Mouse (Mus musculus): ENCODE data around the gene Dcn. TPM values are rescaled to one million over a fixed set of nuclear protein-coding genes. Genes with fewer than 3 reads are reported as not detected.
A peak's percentile ranks its signal among the peaks of the same experiment; 100 is the strongest.

Gene Dcn
- 10 to 100 TPM; 25.2 to 35.6 TPM for total RNA-seq (2021)
- long read RNA-seq, experiment 1, transcript Dcn-201 (8 exons, 1,758 nt), result major isoform, 29 of 32 reads
- long read RNA-seq, experiment 1, partial matches to known transcripts, result 0 of 32 reads
- long read RNA-seq, experiment 1, other reads (novel, unspliced or antisense), result 0 of 32 reads
- long read RNA-seq, experiment 2, transcript Dcn-201 (8 exons, 1,758 nt), result major isoform, 26 of 27 reads
- long read RNA-seq, experiment 2, partial matches to known transcripts, result 0 of 27 reads
- long read RNA-seq, experiment 2, other reads (novel, unspliced or antisense), result 0 of 27 reads

DNA sequence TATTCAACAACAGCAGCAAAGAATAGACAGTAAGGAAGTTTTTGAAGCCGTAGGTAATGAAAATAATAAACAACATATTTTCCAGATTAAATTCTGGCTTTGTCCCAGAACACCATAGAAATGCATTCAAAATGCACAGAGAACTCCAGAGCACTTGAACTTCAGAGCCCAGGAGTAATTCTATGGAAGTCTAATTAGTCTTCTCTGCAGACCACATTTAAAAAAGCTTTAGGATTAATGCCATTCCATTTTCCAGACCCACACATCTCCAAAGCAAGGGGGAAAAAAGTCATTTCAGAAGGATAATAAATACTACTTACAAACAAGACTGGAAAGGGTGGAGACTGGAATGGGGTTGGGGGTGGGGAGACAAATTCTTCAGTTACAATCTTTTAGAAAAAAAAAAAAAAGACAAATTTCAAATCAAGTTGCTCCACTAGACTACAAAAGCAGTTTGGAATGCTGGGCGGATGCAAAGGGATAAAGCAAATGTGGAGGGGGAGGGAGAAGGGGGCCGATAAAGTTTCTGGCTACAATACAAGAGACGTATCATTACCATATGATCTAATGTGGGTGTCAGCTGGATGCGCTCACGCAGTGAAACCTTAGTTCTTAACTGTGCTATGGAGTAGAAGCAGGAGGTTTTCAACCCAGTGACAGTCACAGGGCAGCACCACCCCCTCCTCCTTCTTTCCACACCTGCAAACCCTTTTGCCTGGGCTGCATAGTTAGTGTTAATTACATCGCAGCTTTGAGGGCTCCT lies at the start of gene Dcn:
Gene Dcn (plus strand): TSS at position 606 of the 763 bp plus-strand sequence.
- peak in 1 of 2 experiments; percentile 1 for DNase-seq (ENCODE audit: low spot score in 2 of 2)
- intact Hi-C loops (cut with DNase I), result no loop called here

DNA sequence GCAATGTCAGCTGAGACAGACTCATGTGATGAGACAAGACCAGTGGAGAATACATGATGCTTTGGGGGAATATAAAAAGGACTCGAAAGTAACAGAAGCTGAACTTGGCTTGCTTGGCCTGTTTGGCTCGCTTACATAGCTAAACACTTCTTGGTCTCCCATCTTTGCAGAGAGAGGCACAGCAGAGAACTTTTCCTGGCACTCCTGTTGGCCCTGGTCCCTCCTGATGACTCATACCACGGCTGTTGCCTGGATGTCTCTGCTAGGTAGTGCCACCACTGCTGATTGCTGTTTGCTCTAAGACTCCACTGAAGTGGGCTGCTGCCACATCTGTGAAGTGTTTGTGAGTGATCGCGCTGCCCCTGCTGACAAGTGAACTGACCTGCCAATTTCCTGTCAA lies 42.7 kb upstream of the Dcn start:
- intact Hi-C loops (cut with DNase I), result no loop called here
- peak; percentile 16 to 60 for DNase-seq (ENCODE audit: low spot score in 2 of 2)

DNA sequence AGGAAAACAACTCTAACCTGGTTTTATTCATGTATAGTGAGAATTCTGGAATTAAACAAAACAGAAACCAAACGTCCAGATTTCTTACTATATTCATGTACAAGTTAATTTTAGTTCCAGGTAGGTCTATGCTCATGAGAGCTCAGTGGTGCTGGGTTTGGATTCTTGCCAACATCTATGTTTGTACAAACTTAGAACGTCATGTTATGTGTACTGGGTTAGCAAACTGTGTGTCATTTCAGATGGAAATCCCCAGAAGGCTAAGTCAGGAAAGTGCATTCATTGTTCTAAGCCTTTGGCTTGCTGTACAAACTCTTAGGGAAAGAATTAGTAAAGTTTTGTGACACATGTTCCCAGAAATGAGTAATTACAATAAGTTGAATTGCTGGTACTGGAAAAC lies 37.1 kb upstream of the Dcn start:
- intact Hi-C loops (cut with DNase I), result no loop called here
- DNase-seq (ENCODE audit: low spot score in 2 of 2), result no peak

DNA sequence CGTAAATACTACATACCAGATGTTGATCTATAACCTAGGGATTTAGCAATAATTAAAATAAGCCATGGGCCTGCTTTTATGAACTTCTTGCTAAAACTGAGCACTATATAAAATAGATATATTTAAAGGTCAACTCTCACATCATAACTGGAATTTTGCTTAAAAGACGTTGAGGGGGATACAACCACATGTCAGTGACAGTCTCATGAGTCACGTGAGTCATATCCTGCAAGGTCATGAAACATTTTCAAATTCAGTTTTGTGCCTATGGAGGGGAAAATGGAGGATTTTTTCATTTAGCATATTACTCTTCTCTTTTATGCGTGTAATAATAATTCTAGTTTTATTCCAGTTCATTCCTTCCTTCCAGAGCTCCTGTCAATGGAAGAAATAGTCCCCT lies 32.9 kb upstream of the Dcn start:
- no peak for DNase-seq (ENCODE audit: low spot score in 2 of 2)
- intact Hi-C loops (cut with DNase I), result no loop called here

DNA sequence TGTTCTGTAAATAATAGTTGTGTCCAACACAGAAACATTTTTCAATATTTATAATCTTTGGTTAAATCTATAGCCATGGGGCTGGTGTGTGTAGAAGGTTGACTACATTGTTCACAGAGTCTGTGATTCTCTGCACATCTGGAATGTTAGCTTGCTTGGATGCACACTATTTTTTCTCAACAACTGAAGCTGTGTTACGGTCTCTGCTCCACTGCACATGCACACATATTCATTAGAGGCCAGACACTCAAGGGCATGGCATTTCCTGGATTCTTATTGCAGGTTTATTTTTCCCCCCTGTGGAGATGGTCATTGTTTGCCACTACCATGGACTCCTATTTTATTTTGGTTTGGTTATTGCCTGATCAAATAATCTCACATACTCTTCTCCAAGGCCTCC lies 26.5 kb upstream of the Dcn start:
- intact Hi-C loops (cut with DNase I), result no loop called here
- DNase-seq (ENCODE audit: low spot score in 2 of 2), result no peak

DNA sequence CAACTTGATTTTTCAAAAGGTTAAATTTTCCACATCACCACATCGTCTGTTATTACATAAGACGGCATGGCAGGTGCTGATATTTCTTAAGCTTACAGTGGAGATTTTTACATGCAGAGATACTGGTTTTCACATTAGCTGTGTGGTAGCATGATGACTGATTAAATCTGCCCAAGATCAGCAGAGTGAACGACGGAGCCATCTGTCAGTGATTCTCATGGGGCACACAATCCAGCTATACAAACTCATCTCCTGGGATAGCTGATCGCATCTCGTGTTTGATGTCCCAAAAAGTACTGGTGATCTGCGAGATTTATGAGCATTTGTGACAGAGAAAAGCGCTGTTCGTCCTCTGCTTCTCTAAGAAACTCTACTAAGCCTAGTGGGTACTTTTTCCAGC lies 25.9 kb upstream of the Dcn start:
- no peak for DNase-seq (ENCODE audit: low spot score in 2 of 2)
- intact Hi-C loops (cut with DNase I), result no loop called here

DNA sequence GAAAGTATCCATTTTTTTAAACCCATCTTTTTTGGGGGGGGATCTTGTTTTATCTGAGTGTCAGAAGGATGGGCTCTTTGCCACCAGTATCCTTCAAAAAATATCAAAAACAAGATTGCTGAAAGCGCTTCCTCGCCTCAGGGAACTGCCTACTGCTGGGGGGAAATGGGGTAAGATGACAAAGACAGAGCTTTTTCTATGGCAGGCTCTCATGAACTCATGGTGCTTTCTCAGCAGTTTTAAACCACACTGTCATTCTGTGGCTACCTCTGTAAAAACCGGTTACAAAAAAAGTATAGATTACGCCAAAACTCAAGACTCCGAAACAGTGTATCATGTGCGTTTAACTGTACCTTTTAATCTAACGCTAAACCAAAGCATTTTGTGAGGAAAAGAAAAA lies 22.4 kb upstream of the Dcn start:
- DNase-seq (ENCODE audit: low spot score in 2 of 2), result no peak
- intact Hi-C loops (cut with DNase I), result no loop called here

DNA sequence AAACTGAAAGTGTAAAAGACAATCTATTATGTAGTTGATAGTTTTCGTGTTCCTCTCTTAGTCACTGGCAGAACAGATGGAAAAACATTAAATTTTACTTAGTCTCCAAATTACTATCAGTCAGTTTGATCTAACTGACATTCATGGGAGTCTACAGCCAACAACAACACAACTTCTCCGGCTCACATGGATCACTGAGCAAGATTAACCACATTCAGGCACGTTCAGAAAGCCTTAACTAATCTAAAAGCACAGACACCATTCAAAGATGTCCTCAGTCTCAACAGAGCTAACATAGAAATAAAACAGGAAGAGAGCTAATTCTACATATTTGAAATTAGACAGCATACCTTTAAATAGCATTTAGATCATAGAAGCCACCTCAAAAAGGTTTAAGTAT lies 12.6 kb upstream of the Dcn start:
- intact Hi-C loops (cut with DNase I), result no loop called here
- DNase-seq (ENCODE audit: low spot score in 2 of 2), result no peak

DNA sequence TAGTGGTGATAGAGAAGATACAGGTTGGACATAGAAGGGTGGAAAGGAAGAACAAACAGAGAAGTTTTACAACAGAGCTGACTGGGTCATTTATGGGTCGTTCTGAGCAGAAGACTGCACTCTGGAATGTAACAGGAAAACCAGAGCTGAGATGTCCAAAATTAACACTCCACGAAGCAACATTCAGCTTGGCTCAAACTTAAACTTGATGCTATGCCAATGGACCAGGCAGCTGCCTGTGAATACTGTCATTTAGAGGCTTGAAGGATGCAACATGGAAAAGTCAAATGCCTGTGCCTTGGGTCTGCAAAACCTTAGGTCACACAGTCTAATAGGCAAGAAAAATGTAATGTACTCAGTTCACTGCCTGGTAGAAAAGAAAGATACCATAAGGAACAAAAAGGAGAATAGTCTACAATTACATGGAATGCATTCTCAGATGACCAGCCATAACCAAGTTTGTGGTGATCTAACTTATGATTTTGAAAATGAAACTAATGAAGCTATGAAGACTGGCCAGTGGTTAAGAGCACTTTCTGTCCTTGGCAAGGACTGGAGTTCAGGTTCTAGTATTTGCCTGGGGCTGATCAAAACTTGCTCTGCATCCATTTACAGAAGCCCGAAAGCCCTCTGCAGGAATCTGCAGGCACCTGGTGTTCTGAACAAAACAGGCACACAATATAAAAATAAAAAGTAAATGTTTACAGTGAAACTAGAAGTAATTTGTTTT lies 9.8 kb upstream of the Dcn start:
- intact Hi-C loops (cut with DNase I), result no loop called here
- DNase-seq (ENCODE audit: low spot score in 2 of 2), result no peak

DNA sequence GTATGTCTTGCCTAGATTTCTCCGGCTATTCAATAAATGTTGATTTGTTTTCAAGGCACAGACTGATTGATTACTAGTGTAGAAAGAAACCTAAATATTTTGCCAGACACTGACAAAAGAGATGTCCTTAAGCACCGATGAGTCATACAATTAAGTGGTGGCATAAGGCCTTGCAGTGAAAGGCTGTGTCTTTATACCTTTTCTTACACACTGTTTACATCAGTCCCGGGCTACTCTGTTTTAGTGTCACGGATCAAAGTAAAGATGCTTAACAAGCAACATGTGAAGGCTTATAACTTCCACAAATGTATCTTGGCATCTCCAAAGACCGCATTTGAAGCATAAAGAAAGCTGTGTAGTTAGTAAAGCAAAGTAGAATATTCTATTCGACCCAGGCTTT lies 3.9 kb upstream of the Dcn start:
- DNase-seq (ENCODE audit: low spot score in 2 of 2), result no peak
- intact Hi-C loops (cut with DNase I), result no loop called here

DNA sequence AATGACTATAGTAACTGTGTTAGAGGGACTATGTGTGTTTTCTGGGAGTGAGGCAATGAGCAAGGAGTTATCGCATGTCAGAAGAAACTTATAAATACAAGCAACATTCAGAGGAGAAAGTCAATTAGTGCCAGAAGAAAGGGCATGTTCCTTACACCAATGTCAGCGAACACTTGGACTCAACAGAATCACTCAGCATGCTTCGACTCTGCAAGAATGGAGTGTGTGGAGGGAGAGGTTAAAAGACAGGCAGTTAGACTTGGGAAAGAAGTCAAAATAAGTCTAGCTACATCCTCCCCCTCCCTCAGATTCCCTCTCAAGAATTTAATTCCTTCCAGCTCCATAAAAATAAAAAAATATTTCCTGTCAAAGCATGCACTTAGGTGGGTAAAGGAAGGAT lies 1.1 kb upstream of the Dcn start:
- DNase-seq (ENCODE audit: low spot score in 2 of 2), result no peak
- intact Hi-C loops (cut with DNase I), result no loop called here

DNA sequence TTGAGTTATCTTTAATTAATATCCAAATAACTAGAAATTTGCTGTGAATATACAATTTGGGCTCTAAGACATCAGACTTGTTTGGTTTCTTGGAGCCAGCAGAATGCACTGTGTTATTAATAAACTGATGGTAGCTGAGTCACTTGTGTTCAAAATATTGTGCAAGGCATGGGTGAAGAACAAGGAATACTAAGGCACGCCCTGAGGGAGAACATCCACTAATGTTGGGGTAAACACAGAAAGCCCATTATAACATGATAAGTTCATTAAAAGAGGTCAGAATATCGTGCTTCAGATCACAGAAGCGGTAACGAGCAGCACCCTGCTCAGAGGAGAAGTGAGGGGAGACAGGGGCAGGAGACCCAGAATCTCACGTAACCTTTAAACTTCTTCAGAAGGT lies 2.7 kb downstream of the Dcn start:
- DNase-seq (ENCODE audit: low spot score in 2 of 2), result no peak
- intact Hi-C loops (cut with DNase I), result no loop called here

DNA sequence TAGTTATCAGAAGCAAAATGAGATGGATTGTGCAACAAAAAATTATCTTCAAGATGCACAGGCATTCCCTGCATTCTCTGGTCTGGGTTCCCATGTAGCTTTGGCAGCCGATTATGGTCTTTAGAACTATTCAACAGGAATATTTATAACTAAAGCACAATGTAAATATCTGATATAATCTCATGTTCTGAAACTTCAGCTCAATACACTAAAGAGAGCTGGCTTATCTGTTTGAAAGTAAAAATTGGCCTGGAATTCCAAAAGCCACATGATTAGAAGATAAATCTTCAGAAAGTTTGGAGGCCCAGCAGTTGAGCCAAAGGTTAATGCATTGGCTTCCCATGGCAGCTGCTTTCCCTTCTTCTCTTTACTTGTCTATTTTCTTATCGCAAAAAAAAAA lies 4.6 kb downstream of the Dcn start:
- no peak for DNase-seq (ENCODE audit: low spot score in 2 of 2)
- intact Hi-C loops (cut with DNase I), result no loop called here

DNA sequence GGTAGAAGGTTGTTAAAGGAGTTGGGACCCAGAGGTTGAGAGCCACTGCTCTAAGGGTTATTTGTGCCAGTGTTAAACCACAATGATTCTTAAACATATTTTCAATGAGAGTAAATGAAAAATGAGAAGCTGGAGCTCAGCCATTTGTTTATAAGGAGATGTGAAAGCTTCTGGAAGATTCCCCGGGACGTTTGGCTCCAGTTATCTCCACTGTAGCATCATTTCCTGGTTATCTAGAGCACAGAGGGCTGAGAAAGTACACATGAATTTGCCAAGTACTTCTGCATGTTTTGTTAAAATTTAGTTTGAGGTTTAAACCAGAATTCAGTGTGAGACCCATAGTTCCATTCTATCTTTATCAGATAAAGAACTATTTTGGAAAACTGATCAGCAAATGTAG lies 5.7 kb downstream of the Dcn start:
- intact Hi-C loops (cut with DNase I), result no loop called here

DNA sequence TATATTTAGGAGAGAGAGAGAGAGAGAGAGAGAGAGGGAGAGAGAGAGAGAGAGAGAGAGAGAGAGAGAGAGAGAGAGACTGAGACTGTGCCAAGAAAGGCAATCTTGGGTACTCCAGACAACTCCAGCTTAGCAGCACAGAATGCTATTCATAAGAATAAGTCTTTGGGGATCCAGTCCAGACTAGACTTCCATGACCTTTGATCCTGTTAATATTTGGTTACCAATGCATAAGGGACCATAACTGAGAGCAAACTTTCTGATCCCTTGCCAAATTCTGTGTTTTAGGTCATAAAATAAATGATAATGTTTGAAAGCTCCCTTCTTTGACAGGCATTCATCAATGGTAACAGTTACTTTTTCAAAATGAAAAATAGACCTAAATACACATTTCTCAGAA lies 6.7 kb downstream of the Dcn start:
- intact Hi-C loops (cut with DNase I), result no loop called here
- no peak for DNase-seq (ENCODE audit: low spot score in 2 of 2)

More for the DNA sequence above, 5.7 kb downstream of the Dcn start:
- DNase-seq (ENCODE audit: low spot score in 2 of 2), result no peak

DNA sequence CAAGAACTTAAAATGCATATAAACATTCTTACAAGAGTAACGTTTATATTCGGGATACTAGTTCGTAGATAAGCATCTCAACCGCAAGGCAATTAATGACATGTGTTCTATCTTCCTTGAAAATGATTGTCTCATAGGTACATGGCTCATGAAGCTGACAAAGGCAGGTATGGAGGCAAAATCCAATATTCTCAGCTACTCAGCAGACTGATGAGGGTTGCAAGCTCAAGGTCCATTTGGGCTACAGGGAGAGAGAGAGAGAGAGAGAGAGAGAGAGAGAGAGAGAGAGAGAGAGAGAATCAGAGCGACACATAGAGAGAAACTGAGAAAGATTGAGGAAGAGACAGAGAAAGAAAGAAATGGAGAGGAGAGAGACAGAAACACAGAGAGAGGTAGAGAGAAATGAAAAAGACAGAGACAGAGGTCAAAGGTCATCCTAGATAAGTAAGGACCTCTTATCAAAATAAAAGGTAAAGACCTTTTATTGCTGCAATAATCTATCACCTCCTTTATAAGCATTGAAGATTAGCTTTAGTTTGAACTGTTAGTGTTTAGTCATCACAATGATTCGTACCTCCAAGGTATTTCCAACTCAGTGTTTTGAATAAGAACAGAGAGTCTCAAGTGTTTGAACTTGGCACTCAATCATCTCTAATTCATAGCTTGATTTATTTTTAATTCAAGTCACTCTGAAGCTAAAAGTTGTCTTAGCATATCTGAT lies 8.0 kb downstream of the Dcn start:
- DNase-seq (ENCODE audit: low spot score in 2 of 2), result no peak
- intact Hi-C loops (cut with DNase I), result no loop called here

DNA sequence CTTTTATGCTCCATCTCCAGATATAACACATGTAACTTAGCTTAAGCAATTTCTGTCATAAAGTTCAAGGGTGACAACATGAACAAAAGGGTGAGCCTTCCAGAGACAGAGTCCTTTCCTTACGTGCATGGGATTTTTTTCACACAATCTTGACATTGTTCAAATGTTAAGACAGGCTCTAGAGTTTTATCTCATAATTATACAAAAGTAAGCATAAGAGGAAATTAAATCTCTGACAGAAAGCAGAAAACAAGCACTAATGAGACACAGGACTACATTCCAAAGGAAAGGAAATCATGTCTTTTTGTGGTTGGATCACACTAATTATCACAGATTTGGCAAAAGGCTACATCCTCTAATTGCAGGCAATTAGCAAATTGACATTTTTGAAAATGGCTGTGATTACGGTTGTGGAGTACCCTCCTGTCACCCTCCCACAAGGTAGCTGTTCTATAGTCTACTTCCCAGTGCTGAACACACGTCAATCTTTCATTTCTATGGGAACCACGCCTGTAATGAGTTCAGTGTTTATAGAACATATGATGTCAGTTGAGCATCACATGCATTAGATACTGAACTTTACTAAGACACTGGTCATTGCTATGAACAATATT lies 13.1 kb downstream of the Dcn start:
- DNase-seq (ENCODE audit: low spot score in 2 of 2), result peak in 1 of 2 experiments; percentile 1
- intact Hi-C loops (cut with DNase I), result no loop called here

DNA sequence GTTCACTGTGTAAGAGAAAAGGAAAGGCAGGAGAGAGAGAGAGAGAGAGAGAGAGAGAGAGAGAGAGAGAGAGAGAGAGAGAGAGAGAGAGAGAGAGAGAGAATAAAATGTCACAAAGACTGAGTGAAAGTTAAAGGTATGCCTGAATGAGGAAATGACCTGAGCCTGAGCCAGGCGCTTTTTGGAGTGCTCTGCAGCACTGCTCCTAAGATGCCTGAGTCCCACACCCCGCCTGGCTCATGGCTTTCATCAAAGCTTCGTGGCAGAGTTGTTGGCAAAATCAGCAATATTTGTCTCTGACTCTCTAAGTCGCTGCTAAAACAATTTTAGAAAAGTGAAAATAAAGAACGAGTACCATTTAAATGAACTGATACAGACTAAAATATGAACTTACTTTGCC lies 18.2 kb downstream of the Dcn start:
- intact Hi-C loops (cut with DNase I), result no loop called here
- no peak for DNase-seq (ENCODE audit: low spot score in 2 of 2)

DNA sequence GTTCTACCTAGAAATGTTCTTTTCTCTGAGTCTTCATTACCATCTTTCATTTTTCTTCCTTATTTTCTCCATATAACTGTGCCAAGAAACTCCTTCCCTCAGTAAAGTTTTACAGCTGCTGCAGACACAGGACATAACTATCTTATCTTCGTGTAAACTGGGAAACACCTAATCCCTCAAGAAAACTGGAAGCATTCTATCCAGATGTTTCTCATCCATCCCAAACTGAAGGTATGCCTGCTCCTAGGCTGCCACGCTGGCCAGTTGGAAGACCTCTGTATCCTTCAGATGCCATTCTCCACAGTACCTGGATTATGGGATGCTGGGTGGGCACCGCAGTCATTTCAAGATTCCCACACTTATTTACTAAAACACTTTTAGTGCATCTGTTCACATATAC lies 44.0 kb downstream of the Dcn start:
- no peak for DNase-seq (ENCODE audit: low spot score in 2 of 2)
- intact Hi-C loops (cut with DNase I), result no loop called here

DNA sequence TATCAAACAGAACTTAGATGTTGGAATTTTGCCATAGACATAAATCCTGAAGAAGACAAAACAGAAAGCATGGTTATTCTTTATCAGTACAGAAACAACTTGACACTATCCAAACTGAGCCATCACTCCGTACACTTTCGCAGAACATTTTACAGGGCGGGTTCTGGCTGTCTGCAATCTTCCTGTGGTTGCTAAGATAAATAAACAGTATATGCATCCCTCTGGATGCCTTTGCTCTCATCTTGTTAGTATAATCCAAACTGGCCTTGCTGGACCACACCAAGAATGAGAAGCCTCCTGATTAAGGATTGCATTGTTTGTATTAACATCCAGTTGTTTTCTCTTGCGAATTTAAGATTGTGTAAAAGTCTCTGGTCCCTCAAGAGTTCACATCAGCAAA lies 56.3 kb downstream of the Dcn start:
- DNase-seq (ENCODE audit: low spot score in 2 of 2), result no peak
- intact Hi-C loops (cut with DNase I), result no loop called here
